ENCODE assay signal across 9 mouse cellular contexts in genomic region chr10:94312007-94312715, GRCm38 (mm10). TPM values are rescaled to one million over a fixed set of nuclear protein-coding genes. Genes with fewer than 3 reads are reported as not detected.
DNase-seq lines count a peak whose midpoint lies in the region; ATAC-seq and TF ChIP-seq lines count a peak whose summit lies in the region.
"Had no signal": no experiment of that assay in that cellular context is flagged by ENCODE, and none has a peak within 500 bp of the region (broad histone marks: within the 10 kb centered on the region; RNA-seq: fewer than 3 reads in every experiment).

No protein-coding gene starts in this region.

- H3K4me1 ChIP-seq in stomach, postnatal 0 days (replicated peaks; ENCODE audit: control insufficient read depth, insufficient read depth), result no peaks in the 10 kb centered on the region

- 1% methylated on average over 42 of the region's 45 CpGs for WGBS in stomach, postnatal 0 days

- peak overlapping the region; percentile 53 for H3K9ac ChIP-seq in stomach, postnatal 0 days (ENCODE audit: low read length)

- ATAC-seq in stomach, postnatal 0 days (ENCODE audit: low FRiP score, low TSS enrichment), result peak; percentile 38

- H3K36me3 ChIP-seq in stomach, postnatal 0 days (ENCODE audit: control insufficient read depth, insufficient read depth, low read length), result no peaks in the 10 kb centered on the region

- H3K4me3 ChIP-seq in left cerebral cortex, adult 2 months, result peak overlapping the region; percentile 48
- H3K4me3 ChIP-seq in stomach, postnatal 0 days (ENCODE audit: low read depth, low read length), result peak overlapping the region; percentile 51
- H3K4me3 ChIP-seq: myocyte had no signal

- H3K9me3 ChIP-seq in stomach, postnatal 0 days (ENCODE audit: control insufficient read depth, low read length), result no peaks in the 10 kb centered on the region

- no peak; the same call in 1 of the 2 replicates for TF ChIP-seq CTCF in left cerebral cortex, adult 2 months (IDR thresholded peaks at IDR 0.05)
- peak; percentile 11; the same call in 1 of the 2 replicates for TF ChIP-seq CTCF in brain, embryonic 14.5 days (IDR thresholded peaks at IDR 0.05; ENCODE audit: borderline replicate concordance, extremely low read depth, insufficient read depth, insufficient read length)
- TF ChIP-seq CTCF in stomach, postnatal 0 days (IDR thresholded peaks at IDR 0.05; ENCODE audit: low read depth), result no peak

- H3K27me3 ChIP-seq in stomach, postnatal 0 days (ENCODE audit: control insufficient read depth, insufficient read depth, low read length), result no peaks in the 10 kb centered on the region

- no peak for TF ChIP-seq EP300 in stomach, postnatal 0 days (optimal IDR thresholded peaks at IDR 0.05)

- H3K4me2 ChIP-seq in stomach, postnatal 0 days (replicated peaks; ENCODE audit: low read depth), result peak overlapping the region; percentile 92

- H3K27ac ChIP-seq in left cerebral cortex, adult 2 months, result no peak overlapping the region
- no peak overlapping the region for H3K27ac ChIP-seq in stomach, postnatal 0 days (replicated peaks)

- TF ChIP-seq POLR2A in brain, embryonic 14.5 days (IDR thresholded peaks at IDR 0.05; ENCODE audit: borderline replicate concordance, extremely low read depth, insufficient read depth, insufficient read length, poor library complexity, severe bottlenecking), result no peak

- intact Hi-C loops in left cerebral cortex, adult 2 months (cut with DNase I), result no loop called here
- intact Hi-C loops in left cerebral cortex, postnatal 14 days (cut with DNase I), result no loop called here
- intact Hi-C loops in gastrocnemius, postnatal 36 days (cut with DNase I), result no loop called here

- peak in 1 of 2 experiments; percentile 16 for DNase-seq in left cerebral cortex, adult 2 months (ENCODE audit: extremely low spot score in 1 of 2, low spot score in 2 of 2)
- DNase-seq in left cerebral cortex, postnatal 14 days (ENCODE audit: low spot score in 2 of 2), result no peak
- DNase-seq in brain, embryonic 14.5 days (ENCODE audit: low read depth), result peak; percentile 47
- DNase-seq in gastrocnemius, postnatal 36 days, result peak; percentile 23 to 24
- peak; percentile 11 for DNase-seq in kidney, adult 9 months
- DNase-seq in lung, postnatal 10 days, result peak; percentile 53
- no peak for DNase-seq in stomach, postnatal 0 days (ENCODE audit: low spot score)
- DNase-seq in urinary bladder, postnatal 10 days (ENCODE audit: low spot score), result no peak

RNA-seq across cellular contexts. Expression of gene Tmcc3, which starts 0.4 kb away (rescaled TPM):
- 10 to 100 TPM; 20.2 to 27.2 TPM for total RNA-seq in left cerebral cortex, adult 2 months (2021)
- 10 to 100 TPM; 18.5 to 22.5 TPM for total RNA-seq in left cerebral cortex, postnatal 14 days (2021)
- polyA plus RNA-seq in brain, embryonic 14.5 days (2012; rRNA removed), result 4.5 and 7.2 TPM in 2 replicates
- total RNA-seq in gastrocnemius, postnatal 36 days (2021), result 10 to 100 TPM; 17.3 to 19.3 TPM
- 19.8 and 20.8 TPM in 2 replicates for polyA plus RNA-seq in stomach, postnatal 0 days (2015; fragmentation: Nextera tagmentation; extraction: Ambion mirVana)

RNA-seq across cellular contexts. Expression of gene Gm4792, which starts 13.7 kb away (rescaled TPM):
- not detected for total RNA-seq in left cerebral cortex, adult 2 months (2021)
- not detected for total RNA-seq in left cerebral cortex, postnatal 14 days (2021)
- polyA plus RNA-seq in brain, embryonic 14.5 days (2012; rRNA removed), result 0.11 and 0.13 TPM in 2 replicates
- not detected for total RNA-seq in gastrocnemius, postnatal 36 days (2021)
- polyA plus RNA-seq in stomach, postnatal 0 days (2015; fragmentation: Nextera tagmentation; extraction: Ambion mirVana), result 0.61 and 0.63 TPM in 2 replicates
- polyA plus RNA-seq: myocyte had no signal

Comparison
In these comparisons a context has a peak if more than half of its experiments do, and no peak if none do; other contexts are left out.
1. DNase-seq: peak in brain, embryonic 14.5 days (single experiment), gastrocnemius, postnatal 36 days (2 of 2), kidney, adult 9 months (single experiment) and lung, postnatal 10 days (single experiment); none in left cerebral cortex, postnatal 14 days (0 of 2), stomach, postnatal 0 days (single experiment) and urinary bladder, postnatal 10 days (single experiment).